Mouse (Mus musculus) testis, adult 2 months (tissue): Measurements from ENCODE around the gene Garem2. TPM values are rescaled to one million over a fixed set of nuclear protein-coding genes. Genes with fewer than 3 reads are reported as not detected.

Experiments used
- H3K27ac ChIP-seq: fragments of 200-500 bp; 2 replicates; pipeline ENCODE4 v1.5.1; 2012; ENCODE audit warnings: low read depth, low read length; ENCODE audit not compliant: control insufficient read depth, insufficient read depth
- H3K27me3 ChIP-seq: fragments of 200-500 bp; 2 replicates; pipeline ENCODE4 v1.6.1; 2012; ENCODE audit warnings: mild to moderate bottlenecking, low read length, moderate library complexity; ENCODE audit not compliant: control insufficient read depth, insufficient read depth
- H3K36me3 ChIP-seq: fragments of 200-500 bp; 2 replicates; pipeline ENCODE4 v1.6.1; 2012; ENCODE audit warnings: mild to moderate bottlenecking, low read length; ENCODE audit not compliant: control insufficient read depth, insufficient read depth
- H3K4me1 ChIP-seq: fragments of 200-500 bp; 2 replicates; pipeline ENCODE4 v1.6.1; 2012; ENCODE audit warnings: low read length; ENCODE audit not compliant: control insufficient read depth, insufficient read depth
- H3K4me3 ChIP-seq: fragments of 200-500 bp; 2 replicates; pipeline ENCODE4 v1.5.1; 2012; ENCODE audit warnings: low read depth, mild to moderate bottlenecking, low read length, moderate library complexity, mixed read lengths; ENCODE audit not compliant: control insufficient read depth
- CTCF ChIP-seq: fragments of 200-500 bp; IDR thresholded peaks from 2 replicates; pipeline ENCODE4 v1.5.1; 2012; ENCODE audit warnings: low read depth, mild to moderate bottlenecking, inconsistent platforms, low read length, moderate library complexity; ENCODE audit not compliant: control insufficient read depth, insufficient read depth, insufficient replicate concordance
- POLR2A ChIP-seq: fragments of 200-500 bp; IDR thresholded peaks from 2 replicates; pipeline ENCODE4 v1.6.1; 2012; ENCODE audit warnings: low read depth, mild to moderate bottlenecking, inconsistent platforms, low read length, moderate library complexity; ENCODE audit not compliant: control insufficient read depth
- polyA plus RNA-seq: library from polyadenylated mRNA; depleted of rRNA; stranded (reverse); fragments of >200 nt; gene quantifications from 2 replicates; pipeline ENCODE4 v1.2.3, GENCODE M21; 2012

The Garem2 gene
- polyA plus RNA-seq, 1 experiment: 0.78 TPM

DNA sequence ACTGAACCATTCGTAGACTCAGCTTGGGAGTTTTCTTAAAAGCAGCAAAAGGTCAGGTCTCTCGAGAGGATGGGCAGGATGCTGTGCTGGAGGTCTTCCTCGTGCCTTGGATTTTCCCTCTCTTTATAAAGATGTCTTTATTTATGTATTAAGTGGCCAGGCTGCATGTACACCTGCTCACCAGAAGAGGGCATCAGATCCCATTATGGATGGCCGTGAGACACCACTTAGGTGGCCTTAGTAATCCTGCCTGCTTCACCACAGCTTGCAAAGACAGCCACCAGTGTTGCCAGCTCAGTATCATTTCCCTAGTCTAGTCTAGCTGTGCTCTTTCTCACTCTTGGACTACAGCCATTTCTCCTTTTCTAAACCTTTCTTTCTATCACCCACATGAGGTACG is 20.6 kb downstream of the Garem2 start:
- Histone ChIP-seq H3K27ac (no peak overlapping the region), H3K36me3 (peaks cover 9% of the 10 kb centered on the region), H3K4me3 (no peak overlapping the region), H3K27me3 (no peaks in the 10 kb centered on the region), H3K4me1 (no peaks in the 10 kb centered on the region)
- TF ChIP-seq POLR2A (no peak), CTCF (peak; percentile 48; the same call in 1 of the 2 replicates)

DNA sequence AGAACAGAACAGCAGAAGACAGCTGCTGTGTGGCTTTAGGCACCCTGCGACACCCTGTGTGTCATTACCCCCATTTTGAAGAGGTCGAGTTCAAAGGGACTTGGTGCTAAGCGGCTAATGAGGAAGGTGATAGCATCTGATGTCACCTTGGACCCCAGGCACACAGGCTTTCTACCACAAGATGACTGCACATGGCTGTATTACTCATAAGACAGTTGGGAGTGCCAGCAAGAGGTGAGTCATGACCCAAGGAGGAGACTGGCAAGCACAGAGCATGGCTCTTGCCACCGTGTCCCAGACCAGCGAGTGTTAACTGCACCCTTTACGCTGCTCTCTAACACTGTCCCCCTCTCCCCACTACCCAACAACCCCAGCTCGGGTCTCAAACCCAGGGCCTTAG is 21.8 kb downstream of the Garem2 start:
- TF ChIP-seq CTCF (no peak), POLR2A (no peak)
- peaks cover 7% of the 10 kb centered on the region for H3K36me3 ChIP-seq
- no peak overlapping the region for H3K27ac ChIP-seq
- H3K27me3 ChIP-seq: no peaks in the 10 kb centered on the region
- H3K4me3 ChIP-seq: no peak overlapping the region
- no peaks in the 10 kb centered on the region for H3K4me1 ChIP-seq

DNA sequence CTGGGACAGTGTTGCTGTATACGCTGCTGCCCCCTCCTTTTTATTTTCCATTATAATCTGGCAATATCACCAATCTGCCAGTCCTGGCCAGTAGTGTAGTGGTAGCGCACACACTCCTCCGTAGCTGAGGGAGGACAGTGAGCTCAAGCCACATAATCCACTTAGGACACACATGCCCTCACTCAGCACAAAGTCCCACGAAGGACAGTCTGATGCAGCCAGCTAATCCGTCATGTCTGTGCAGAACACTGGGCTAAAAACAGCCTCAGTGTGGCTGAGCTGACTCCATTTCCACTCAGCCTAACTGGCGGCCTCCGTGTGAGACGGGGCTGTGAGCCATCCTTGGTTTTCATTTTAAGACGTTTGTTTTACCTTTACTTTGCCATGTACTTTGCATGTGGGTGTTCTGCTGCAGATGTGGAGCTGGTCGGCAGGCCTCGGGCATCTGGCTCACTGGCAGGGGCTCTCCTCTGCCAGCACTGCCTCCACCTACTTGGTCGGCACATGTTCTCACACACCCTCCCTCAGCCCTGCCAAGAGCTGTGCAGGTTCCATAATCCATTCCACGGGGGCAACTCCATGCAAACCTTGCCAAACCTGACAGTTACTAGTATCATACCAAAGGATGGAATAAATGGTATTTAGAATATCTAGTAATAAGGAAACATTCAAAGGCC is 23.1 kb downstream of the Garem2 start:
- Histone ChIP-seq H3K4me1 (no peaks in the 10 kb centered on the region), H3K27ac (no peak overlapping the region), H3K4me3 (no peak overlapping the region), H3K36me3 (peaks cover 7% of the 10 kb centered on the region), H3K27me3 (no peaks in the 10 kb centered on the region)
- TF ChIP-seq CTCF: no peak
- TF ChIP-seq POLR2A: no peak

DNA sequence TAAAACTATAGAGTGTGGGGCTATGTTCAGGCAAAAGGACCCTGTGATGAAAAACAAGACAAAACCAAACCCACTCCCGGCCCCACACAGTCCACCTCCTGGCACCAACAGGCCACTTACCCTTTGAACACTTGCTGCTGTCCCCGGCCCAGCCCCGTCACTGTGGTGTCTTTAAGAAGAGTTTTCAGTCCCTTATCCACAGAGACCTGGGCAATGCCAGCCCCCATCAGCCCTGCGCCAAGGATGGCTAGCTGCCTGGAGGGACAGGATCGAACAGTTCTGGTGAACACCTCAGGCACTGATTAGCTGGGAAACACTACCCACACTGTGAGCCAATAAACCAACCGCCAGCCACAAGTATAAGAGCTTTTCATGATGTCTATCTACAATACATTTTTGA is 23.7 kb downstream of the Garem2 start:
- Histone ChIP-seq H3K4me1 (no peaks in the 10 kb centered on the region), H3K27me3 (no peaks in the 10 kb centered on the region), H3K27ac (no peak overlapping the region), H3K36me3 (peaks cover 8% of the 10 kb centered on the region), H3K4me3 (no peak overlapping the region)
- no peak for TF ChIP-seq CTCF
- TF ChIP-seq POLR2A: no peak

- H3K4me3 ChIP-seq: no peak overlapping the region
- TF ChIP-seq POLR2A (no peak), CTCF (no peak)
- H3K36me3 ChIP-seq: peaks cover 8% of the 10 kb centered on the region
- H3K27ac ChIP-seq: no peak overlapping the region
- H3K4me1 ChIP-seq: no peaks in the 10 kb centered on the region
- no peaks in the 10 kb centered on the region for H3K27me3 ChIP-seq
Measured at GRCm38 (mm10) chr5:30131246-30131645, 26.3 kb downstream of the Garem2 start.

- Histone ChIP-seq H3K27me3 (no peaks in the 10 kb centered on the region), H3K36me3 (peaks cover 6% of the 10 kb centered on the region), H3K4me3 (no peak overlapping the region), H3K4me1 (no peaks in the 10 kb centered on the region), H3K27ac (no peak overlapping the region)
- TF ChIP-seq CTCF (no peak), POLR2A (no peak)
Measured at GRCm38 (mm10) chr5:30132173-30132572, 27.2 kb downstream of the Garem2 start.

- no peaks in the 10 kb centered on the region for H3K4me1 ChIP-seq
- H3K27ac ChIP-seq: no peak overlapping the region
- H3K27me3 ChIP-seq: no peaks in the 10 kb centered on the region
- no peak overlapping the region for H3K4me3 ChIP-seq
- H3K36me3 ChIP-seq: peaks cover 1% of the 10 kb centered on the region
- TF ChIP-seq CTCF (no peak), POLR2A (no peak)
Measured at GRCm38 (mm10) chr5:30135711-30136231, 30.8 kb downstream of the Garem2 start.

DNA sequence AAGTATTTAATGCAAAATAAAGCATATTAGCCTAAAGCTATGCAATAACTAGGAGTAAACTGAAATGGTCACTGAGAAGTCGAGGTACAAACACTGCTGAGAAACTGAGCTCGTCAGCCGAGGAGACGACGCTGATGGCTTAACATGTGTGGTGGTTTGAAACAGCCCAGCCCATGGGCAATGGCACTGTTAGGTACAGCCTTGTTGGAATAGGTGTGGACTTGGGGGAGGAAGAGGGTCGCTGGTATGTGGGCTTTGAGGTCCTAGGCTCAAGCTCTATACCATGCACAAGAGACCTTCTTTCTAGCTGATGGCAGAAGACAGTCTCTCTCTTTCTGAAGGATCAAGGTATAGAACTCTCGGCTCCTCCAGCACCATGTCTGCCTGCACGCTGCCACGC is 32.3 kb downstream of the Garem2 start:
- H3K4me1 ChIP-seq: no peaks in the 10 kb centered on the region
- H3K27me3 ChIP-seq: no peaks in the 10 kb centered on the region
- H3K27ac ChIP-seq: no peak overlapping the region
- H3K4me3 ChIP-seq: no peak overlapping the region
- TF ChIP-seq POLR2A (no peak), CTCF (no peak)
- H3K36me3 ChIP-seq: peaks cover 3% of the 10 kb centered on the region
